Mouse (Mus musculus) liver, postnatal 0 days (tissue): Measurements from ENCODE around the gene Pnpla2. TPM values are rescaled to one million over a fixed set of nuclear protein-coding genes. Genes with fewer than 3 reads are reported as not detected.
"Not testable (repeated sequence)": the region's sequence is repeated elsewhere in the genome, so short reads cannot be mapped to it uniquely, and the experiment has no call there.

ENCODE experiments used
- ATAC-seq: fragments of 200-750 bp; cut with Nextera tagmentation; 2 replicates; pipeline ENCODE4 v1.8.0; 2017; ENCODE audit warnings: mild to moderate bottlenecking, moderate library complexity
- DNase-seq: peaks from one replicate; pipeline ENCODE4 v3.0.0-alpha.2; 2016
- H3K27ac ChIP-seq: fragments of 300-500 bp; sonication (generic); 2 replicates; pipeline ENCODE4 v1.5.1; 2014; ENCODE audit warnings: antibody characterized with exemption, moderate library complexity, mild to moderate bottlenecking, low read depth
- H3K27me3 ChIP-seq: fragments of 300-500 bp; sonication (generic); 2 replicates; pipeline ENCODE4 v1.6.1; 2014; ENCODE audit warnings: low read length, control low read depth, mixed read lengths; ENCODE audit not compliant: insufficient read depth
- H3K36me3 ChIP-seq: fragments of 300-500 bp; sonication (generic); replicated peaks from 2 replicates; pipeline ENCODE4 v1.6.1; 2014; ENCODE audit warnings: mild to moderate bottlenecking, control low read depth, low read length, moderate library complexity, mixed read lengths; ENCODE audit not compliant: insufficient read depth
- H3K4me1 ChIP-seq: fragments of 300-500 bp; sonication (generic); 2 replicates; pipeline ENCODE4 v1.6.1; 2014; ENCODE audit warnings: antibody characterized with exemption, mild to moderate bottlenecking, control low read depth; ENCODE audit not compliant: insufficient read depth
- H3K4me2 ChIP-seq: fragments of 300-500 bp; sonication (generic); 2 replicates; pipeline ENCODE4 v1.6.1; 2014; ENCODE audit warnings: low read depth, mild to moderate bottlenecking, low read length, moderate library complexity, mixed read lengths
- H3K4me3 ChIP-seq: fragments of 300-500 bp; sonication (generic); 2 replicates; pipeline ENCODE4 v1.5.1; 2014; ENCODE audit warnings: low read depth, low read length
- H3K9ac ChIP-seq: fragments of 300-500 bp; sonication (generic); replicated peaks from 2 replicates; pipeline ENCODE4 v1.6.1; 2014; ENCODE audit warnings: mild to moderate bottlenecking, moderate library complexity
- H3K9me3 ChIP-seq: fragments of 300-500 bp; sonication (generic); 2 replicates; pipeline ENCODE4 v1.6.1; 2016; ENCODE audit warnings: mild to moderate bottlenecking, control low read depth, low read length, mixed read lengths
- CTCF ChIP-seq: sonication (generic); IDR thresholded peaks from 2 replicates; pipeline ENCODE4 v1.5.1; 2016; ENCODE audit warnings: antibody characterized with exemption, low read depth
- EP300 ChIP-seq: IDR thresholded peaks from 2 replicates; pipeline ENCODE4 v1.6.1; 2016; ENCODE audit warnings: antibody characterized with exemption, low read depth, mild to moderate bottlenecking
- WGBS: fragments of 180-500 bp; shearing (Covaris S2); extraction: QIAGEN DNeasy Blood & Tissue Kit; methylation state at CpG from one replicate; pipeline ENCODE4 v1.1.7; 2014; ENCODE audit not compliant: insufficient replicate concordance; 5-methylcytosine and 5-hydroxymethylcytosine counted together
- polyA plus RNA-seq: library from polyadenylated mRNA; unstranded; fragments of >200 nt; fragmentation: Nextera tagmentation; extraction: Ambion mirVana; gene quantifications from 2 replicates; pipeline ENCODE4 v1.2.1, GENCODE M21; 2015

Pnpla2 gene
- polyA plus RNA-seq, result 47.1 and 51.3 TPM in 2 replicates

DNA sequence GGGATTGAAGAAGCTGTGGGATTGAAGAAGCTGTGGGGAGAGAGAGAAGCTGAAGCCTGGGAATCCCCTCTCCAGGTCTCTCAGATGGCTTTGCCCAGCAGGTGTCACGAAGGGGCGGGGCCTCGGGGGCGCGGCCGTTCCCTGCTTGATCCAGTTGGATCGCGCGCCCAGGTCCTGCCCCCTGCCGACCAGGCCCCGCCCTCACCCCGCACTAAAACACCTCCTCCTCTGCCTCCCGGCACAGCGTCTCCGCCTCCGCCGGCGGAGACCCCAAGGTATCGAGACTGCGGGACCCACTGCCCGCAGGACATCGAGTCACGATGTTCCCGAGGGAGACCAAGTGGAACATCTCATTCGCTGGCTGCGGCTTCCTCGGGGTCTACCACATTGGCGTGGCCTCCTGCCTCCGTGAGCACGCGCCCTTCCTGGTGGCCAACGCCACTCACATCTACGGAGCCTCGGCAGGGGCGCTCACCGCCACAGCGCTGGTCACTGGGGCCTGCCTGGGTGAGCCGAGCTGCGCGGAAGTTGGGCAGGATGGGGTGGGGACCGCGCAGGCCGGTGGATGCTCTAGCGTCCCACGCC, at the start of gene Pnpla2:
Gene Pnpla2, plus strand, starts transcription at position 232 of the 585 bp plus-strand sequence.
- peak within 1 kb of the TSS; percentile 90 for H3K9ac ChIP-seq
- TF ChIP-seq CTCF, result peak; percentile 48
- TF ChIP-seq EP300, result peak; percentile 22; the same call in 1 of the 2 replicates
- H3K36me3 ChIP-seq, result peaks cover 37% of the 10 kb centered on the region
- peak within 1 kb of the TSS; percentile 77 for H3K4me3 ChIP-seq
- no peaks in the 10 kb centered on the region for H3K27me3 ChIP-seq
- peak within 1 kb of the TSS; percentile 93 for H3K4me2 ChIP-seq
- H3K27ac ChIP-seq, result peak within 1 kb of the TSS; percentile 99
- ATAC-seq (peak; percentile 86), DNase-seq (peak; percentile 99)
- H3K4me1 ChIP-seq, result peaks cover 25% of the 10 kb centered on the region
- WGBS, result under 1% methylated on average over 45 of the region's 45 CpGs
- H3K9me3 ChIP-seq, result no peaks in the 10 kb centered on the region

DNA sequence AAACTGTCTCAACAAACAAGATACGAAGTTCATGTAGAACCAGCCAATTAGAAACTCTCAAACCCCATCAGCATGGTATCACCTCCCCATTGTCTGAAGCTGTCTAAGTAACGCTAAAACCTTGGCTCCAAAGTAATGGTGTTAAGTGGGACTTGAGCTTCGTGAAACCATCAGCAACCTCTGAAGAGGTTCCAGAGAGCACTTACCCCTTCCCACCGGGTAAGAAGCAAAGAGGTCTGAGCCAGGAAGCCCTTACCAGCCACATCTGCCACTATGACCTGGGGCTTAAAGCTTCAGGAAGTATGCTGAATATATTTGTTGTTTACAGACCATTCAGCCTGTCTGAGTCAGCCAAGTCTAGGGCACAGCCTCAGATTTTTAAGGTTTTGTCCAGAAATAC, 49.5 kb upstream of the Pnpla2 start:
- Histone ChIP-seq H3K36me3 (peaks cover 45% of the 10 kb centered on the region), H3K27ac (no peak overlapping the region), H3K4me3 (no peak overlapping the region), H3K9me3 (no peaks in the 10 kb centered on the region), H3K4me2 (no peak overlapping the region), H3K9ac (no peak overlapping the region), H3K4me1 (0 out of 2 replicates have a peak, but pooled peaks cover 4% of the 10 kb centered on the region), H3K27me3 (no peaks in the 10 kb centered on the region)
- 72% methylated on average over 4 of the region's 4 CpGs for WGBS
- TF ChIP-seq EP300, result no peak
- TF ChIP-seq CTCF, result no peak
- no peak for ATAC-seq
- DNase-seq, result no peak

DNA sequence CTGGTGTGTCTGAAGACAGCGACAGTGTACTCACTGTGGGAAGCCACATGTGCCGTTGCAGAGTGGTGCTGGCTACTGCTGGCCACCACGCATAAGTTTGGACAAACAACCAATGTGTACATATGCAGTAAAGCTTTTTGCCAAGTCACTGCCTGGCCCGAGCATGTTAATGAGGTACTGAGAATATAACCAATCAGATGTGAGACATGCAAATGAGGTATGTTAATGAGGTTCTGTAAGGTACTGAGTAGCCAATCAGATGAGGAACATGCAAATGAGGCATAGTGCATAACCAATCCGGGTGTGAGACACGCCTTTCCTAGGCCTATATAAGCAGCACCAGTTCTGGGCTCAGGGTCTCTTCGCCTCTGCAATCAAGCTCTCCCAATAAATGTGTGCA, 47.3 kb upstream of the Pnpla2 start:
- 87% methylated on average over 7 of the region's 7 CpGs for WGBS
- not testable (repeated sequence) for H3K4me2 ChIP-seq
- H3K36me3 ChIP-seq, result peaks cover 30% of the 10 kb centered on the region

DNA sequence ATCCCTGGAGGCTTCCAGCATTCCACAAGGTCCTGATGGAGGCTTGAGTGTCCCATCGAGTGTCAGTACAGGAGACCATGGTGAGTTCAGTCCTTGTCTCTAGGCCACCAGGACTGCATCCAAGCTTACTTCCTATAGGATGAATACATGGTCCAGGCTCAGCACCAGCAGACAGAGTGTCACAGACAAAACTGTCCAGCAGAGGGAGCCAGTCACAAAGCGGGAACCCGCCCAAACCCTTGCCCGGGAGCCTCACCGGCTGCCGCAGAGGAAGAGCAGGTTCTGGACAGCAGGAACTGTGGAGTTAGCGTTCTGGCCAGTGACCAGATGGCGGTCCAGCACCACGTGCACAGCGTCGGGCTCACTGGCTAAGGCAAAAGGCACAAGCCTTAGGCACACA, 46.2 kb upstream of the Pnpla2 start:
- Histone ChIP-seq H3K4me2 (no peak overlapping the region), H3K4me3 (no peak overlapping the region), H3K27ac (no peak overlapping the region), H3K4me1 (peaks cover 17% of the 10 kb centered on the region), H3K36me3 (peaks cover 24% of the 10 kb centered on the region), H3K27me3 (no peaks in the 10 kb centered on the region), H3K9ac (no peak overlapping the region), H3K9me3 (no peaks in the 10 kb centered on the region)
- 12% methylated on average over 11 of the region's 11 CpGs for WGBS
- ATAC-seq (peak; percentile 69), DNase-seq (peak; percentile 91)
- TF ChIP-seq CTCF (peak; percentile 98), EP300 (no peak)

More for the DNA sequence above, 47.3 kb upstream of the Pnpla2 start:
- not testable (repeated sequence) for H3K9me3 ChIP-seq, H3K4me3 ChIP-seq, H3K4me1 ChIP-seq, H3K27ac ChIP-seq, ATAC-seq, DNase-seq, H3K9ac ChIP-seq, H3K27me3 ChIP-seq

DNA sequence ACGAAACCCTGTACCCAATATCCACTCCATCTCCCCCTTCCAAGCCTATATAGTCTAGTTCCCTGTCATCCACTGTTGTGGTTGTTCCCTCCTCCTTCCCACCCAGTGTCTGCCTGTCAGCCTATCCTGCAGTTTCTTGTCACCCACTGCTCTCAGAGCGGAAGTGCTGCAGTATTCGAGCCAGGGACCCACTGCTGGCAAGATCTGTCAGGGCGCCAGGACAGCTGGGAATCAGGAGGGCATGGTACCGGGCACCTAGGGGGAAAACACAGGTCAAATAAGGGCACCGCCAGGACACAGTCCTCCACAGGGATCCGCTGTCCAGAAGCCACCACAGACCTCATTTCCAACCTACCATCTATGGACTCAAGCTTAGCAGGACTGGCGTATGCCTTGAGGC, 44.4 kb upstream of the Pnpla2 start:
- Histone ChIP-seq H3K4me1 (peaks cover 28% of the 10 kb centered on the region), H3K9me3 (no peaks in the 10 kb centered on the region), H3K36me3 (peaks cover 24% of the 10 kb centered on the region), H3K27ac (no peak overlapping the region), H3K4me3 (no peak overlapping the region), H3K4me2 (no peak overlapping the region), H3K9ac (no peak overlapping the region), H3K27me3 (no peaks in the 10 kb centered on the region)
- TF ChIP-seq EP300 (no peak), CTCF (no peak)
- ATAC-seq (no peak), DNase-seq (no peak)
- WGBS, result 90% methylated on average over 8 of the region's 8 CpGs

DNA sequence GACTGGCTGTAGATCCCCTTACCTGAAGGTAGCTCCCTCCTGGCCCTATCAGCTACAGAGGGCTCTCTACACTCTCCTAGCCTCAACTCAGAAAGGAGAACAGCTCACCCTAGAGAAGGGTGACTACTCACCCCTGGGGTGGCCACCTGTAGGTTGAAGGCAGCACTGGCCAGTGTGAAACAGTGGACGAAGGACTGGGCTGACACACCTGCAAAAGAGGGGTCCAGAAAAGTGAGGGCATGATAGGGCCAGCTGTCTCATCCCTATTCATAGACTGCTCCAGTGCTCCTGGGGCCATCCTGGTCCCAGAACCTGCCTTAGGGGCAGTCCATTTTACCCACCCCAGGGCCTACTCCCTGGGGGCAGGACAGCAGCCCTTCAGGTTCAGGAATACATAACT, 43.3 kb upstream of the Pnpla2 start:
- Histone ChIP-seq H3K9me3 (no peaks in the 10 kb centered on the region), H3K4me2 (no peak overlapping the region), H3K27me3 (no peaks in the 10 kb centered on the region), H3K4me1 (peaks cover 35% of the 10 kb centered on the region), H3K27ac (no peak overlapping the region; the same call in 1 of the 2 replicates), H3K36me3 (peaks cover 24% of the 10 kb centered on the region), H3K9ac (no peak overlapping the region), H3K4me3 (no peak overlapping the region)
- WGBS, result 79% methylated on average over 1 of the region's 1 CpGs
- TF ChIP-seq EP300 (no peak), CTCF (no peak)
- ATAC-seq (no peak), DNase-seq (no peak)
